Mouse (Mus musculus): ENCODE results near the gene Taar8a. TPM values are rescaled to one million over a fixed set of nuclear protein-coding genes. Genes with fewer than 3 reads are reported as not detected.
"Not testable (repeated sequence)": the region's sequence is repeated elsewhere in the genome, so short reads cannot be mapped to it uniquely, and the experiment has no call there.

Gene Taar8a
- polyA plus RNA-seq, 1 experiment = not detected

DNA sequence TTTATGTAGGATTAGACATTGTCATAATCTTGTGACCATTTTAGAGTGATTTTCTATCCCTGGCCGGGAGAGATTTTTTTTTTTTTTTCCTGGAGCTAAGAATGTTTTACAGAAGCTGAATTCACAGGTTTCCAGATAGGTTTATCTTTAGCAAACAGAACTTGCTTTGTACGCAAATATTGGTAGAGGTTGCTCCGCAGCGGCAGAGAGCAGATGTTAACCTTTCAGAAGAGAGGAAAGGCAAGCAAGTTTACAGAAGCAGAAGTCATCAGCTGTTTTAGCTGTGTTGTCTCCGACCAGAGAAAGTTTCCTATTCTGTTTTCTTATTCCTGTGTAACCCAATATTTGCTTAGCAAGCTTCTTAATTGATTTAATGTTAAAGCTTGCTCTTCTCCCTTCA, 10.3 kb downstream of the Taar8a start:
- H3K36me3 ChIP-seq (ENCODE audit: control insufficient read depth, insufficient read depth) = no peaks in the 10 kb centered on the region
- H3K4me2 ChIP-seq (ENCODE audit: low read depth) = no peak overlapping the region
- H3K79me2 ChIP-seq (ENCODE audit: control insufficient read depth, insufficient read depth) = no peaks in the 10 kb centered on the region
- TF ChIP-seq USF1 (IDR thresholded peaks at IDR 0.05; ENCODE audit: low read depth) (no peak), POLR2A (IDR thresholded peaks at IDR 0.05; ENCODE audit: insufficient read length, low read depth) (no peak), MYOD1 (IDR thresholded peaks at IDR 0.05; ENCODE audit: control insufficient read depth in 1 of 3, insufficient read length in 2 of 3, low read depth in 2 of 3) (no peak), MAX (IDR thresholded peaks at IDR 0.05; ENCODE audit: low read depth) (no peak), REST (IDR thresholded peaks at IDR 0.05; ENCODE audit: insufficient read depth, insufficient read length) (no peak), E2F4 (IDR thresholded peaks at IDR 0.05; ENCODE audit: insufficient read depth) (no peak), CEBPB (IDR thresholded peaks at IDR 0.05; ENCODE audit: insufficient read depth, poor library complexity, severe bottlenecking) (no peak), MYOG (IDR thresholded peaks at IDR 0.05; ENCODE audit: control insufficient read depth in 1 of 3, insufficient read depth in 1 of 3, insufficient read length in 2 of 3, low read depth in 2 of 3) (no peak), SRF (IDR thresholded peaks at IDR 0.05; ENCODE audit: control insufficient read depth, insufficient read length, low read depth) (no peak), POLR2AphosphoS2 (IDR thresholded peaks at IDR 0.05; ENCODE audit: insufficient read length, low read depth) (no peak), TCF3 (IDR thresholded peaks at IDR 0.05; ENCODE audit: insufficient read length, low read depth) (no peak), TCF12 (IDR thresholded peaks at IDR 0.05; ENCODE audit: insufficient read depth, poor library complexity, severe bottlenecking) (no peak)
- peaks cover 5% of the 10 kb centered on the region for H3K27me3 ChIP-seq (ENCODE audit: control insufficient read depth, insufficient read depth, insufficient read length)
- no peak overlapping the region for H3ac ChIP-seq (ENCODE audit: control insufficient read depth, insufficient read length)
- H3K4me3 ChIP-seq = no peak overlapping the region

- H3K4me2 ChIP-seq (ENCODE audit: low read depth) = no peak overlapping the region
- no peaks in the 10 kb centered on the region for H3K36me3 ChIP-seq (ENCODE audit: control insufficient read depth, insufficient read depth)
- no peak overlapping the region for H3K4me3 ChIP-seq
- H3K27me3 ChIP-seq (ENCODE audit: control insufficient read depth, insufficient read depth, insufficient read length) = peaks cover 5% of the 10 kb centered on the region
- no peak overlapping the region for H3ac ChIP-seq (ENCODE audit: control insufficient read depth, insufficient read length)
- no peaks in the 10 kb centered on the region for H3K79me2 ChIP-seq (ENCODE audit: control insufficient read depth, insufficient read depth)
- TF ChIP-seq POLR2A (IDR thresholded peaks at IDR 0.05; ENCODE audit: insufficient read length, low read depth) = no peak
- TF ChIP-seq TCF12 (IDR thresholded peaks at IDR 0.05; ENCODE audit: insufficient read depth, poor library complexity, severe bottlenecking) = no peak
- TF ChIP-seq SRF (IDR thresholded peaks at IDR 0.05; ENCODE audit: control insufficient read depth, insufficient read length, low read depth) = no peak
- no peak for TF ChIP-seq CEBPB (IDR thresholded peaks at IDR 0.05; ENCODE audit: insufficient read depth, poor library complexity, severe bottlenecking)
- TF ChIP-seq E2F4 (IDR thresholded peaks at IDR 0.05; ENCODE audit: insufficient read depth) = no peak
- no peak for TF ChIP-seq POLR2AphosphoS2 (IDR thresholded peaks at IDR 0.05; ENCODE audit: insufficient read length, low read depth)
These were observed 10.9 kb downstream of the Taar8a start for GRCm38 (mm10) chr10:24087168-24087567.

DNA sequence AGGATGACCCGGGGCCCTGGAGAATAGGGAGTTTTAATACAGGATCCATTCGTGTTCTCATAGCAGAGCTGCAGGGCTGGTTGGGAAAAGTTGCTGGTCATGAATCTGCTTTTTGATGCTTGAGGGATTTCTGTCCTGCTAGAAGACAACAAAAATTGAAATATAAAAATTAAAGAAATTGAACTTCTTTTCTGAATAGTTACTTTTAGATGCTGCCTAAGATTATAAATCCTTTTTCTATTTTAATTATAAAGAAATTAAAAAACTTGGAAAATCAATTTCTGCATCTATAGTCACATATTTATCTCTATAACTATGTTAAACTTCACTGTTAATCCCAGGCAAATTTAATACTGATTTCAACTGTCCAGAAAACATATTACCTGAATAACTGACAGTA, 15.9 kb downstream of the Taar8a start, which contains the start of gene Taar8b:
Gene Taar8b (minus strand): TSS at position 101 of the 400 bp plus-strand sequence.
- Histone ChIP-seq H3K4me2 (ENCODE audit: low read depth) (no peak within 1 kb of the TSS), H3K27me3 (ENCODE audit: control insufficient read depth, insufficient read depth, insufficient read length) (no peaks in the 10 kb centered on the region), H3K4me3 (no peak within 1 kb of the TSS), H3K36me3 (ENCODE audit: control insufficient read depth, insufficient read depth) (no peaks in the 10 kb centered on the region), H3K79me2 (ENCODE audit: control insufficient read depth, insufficient read depth) (no peaks in the 10 kb centered on the region), H3ac (ENCODE audit: control insufficient read depth, insufficient read length) (no peak within 1 kb of the TSS)
- no peak for TF ChIP-seq SRF (IDR thresholded peaks at IDR 0.05; ENCODE audit: control insufficient read depth, insufficient read length, low read depth)
- no peak for TF ChIP-seq TCF3 (IDR thresholded peaks at IDR 0.05; ENCODE audit: insufficient read length, low read depth)
- no peak for TF ChIP-seq E2F4 (IDR thresholded peaks at IDR 0.05; ENCODE audit: insufficient read depth)
- TF ChIP-seq MYOD1 (IDR thresholded peaks at IDR 0.05; ENCODE audit: control insufficient read depth in 1 of 3, insufficient read length in 2 of 3, low read depth in 2 of 3) = no peak
- TF ChIP-seq TCF12 (IDR thresholded peaks at IDR 0.05; ENCODE audit: insufficient read depth, poor library complexity, severe bottlenecking) = no peak
- TF ChIP-seq MAX (IDR thresholded peaks at IDR 0.05; ENCODE audit: low read depth) = no peak
- no peak for TF ChIP-seq CEBPB (IDR thresholded peaks at IDR 0.05; ENCODE audit: insufficient read depth, poor library complexity, severe bottlenecking)
- no peak for TF ChIP-seq REST (IDR thresholded peaks at IDR 0.05; ENCODE audit: insufficient read depth, insufficient read length)
- TF ChIP-seq POLR2AphosphoS2 (IDR thresholded peaks at IDR 0.05; ENCODE audit: insufficient read length, low read depth) = no peak
- TF ChIP-seq USF1 (IDR thresholded peaks at IDR 0.05; ENCODE audit: low read depth) = no peak

DNA sequence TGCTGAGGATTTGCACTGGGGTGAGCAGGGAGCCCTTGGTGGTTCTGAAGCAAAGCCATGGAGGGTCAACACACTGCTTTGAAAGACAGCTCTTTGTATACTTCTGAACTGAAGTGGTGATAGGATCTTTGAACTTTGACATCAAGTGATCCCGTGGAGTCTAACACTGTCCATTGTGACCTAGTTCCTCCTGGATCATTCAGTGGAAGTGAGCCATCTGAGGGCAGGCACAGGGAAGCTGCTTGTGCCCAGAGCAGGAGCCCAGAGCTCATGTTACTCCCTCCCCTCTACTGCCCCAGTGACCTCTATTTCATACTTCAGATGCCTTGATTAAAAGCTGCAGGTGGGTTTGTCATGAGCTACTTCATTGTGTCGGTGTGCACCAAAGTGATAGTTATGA, 20.7 kb downstream of the Taar8a start:
- H3K4me2 ChIP-seq (ENCODE audit: low read depth); H3K36me3 ChIP-seq (ENCODE audit: control insufficient read depth, insufficient read depth); H3K4me3 ChIP-seq; H3K79me2 ChIP-seq (ENCODE audit: control insufficient read depth, insufficient read depth); H3ac ChIP-seq (ENCODE audit: control insufficient read depth, insufficient read length); H3K27me3 ChIP-seq (ENCODE audit: control insufficient read depth, insufficient read depth, insufficient read length): not testable (repeated sequence)

DNA sequence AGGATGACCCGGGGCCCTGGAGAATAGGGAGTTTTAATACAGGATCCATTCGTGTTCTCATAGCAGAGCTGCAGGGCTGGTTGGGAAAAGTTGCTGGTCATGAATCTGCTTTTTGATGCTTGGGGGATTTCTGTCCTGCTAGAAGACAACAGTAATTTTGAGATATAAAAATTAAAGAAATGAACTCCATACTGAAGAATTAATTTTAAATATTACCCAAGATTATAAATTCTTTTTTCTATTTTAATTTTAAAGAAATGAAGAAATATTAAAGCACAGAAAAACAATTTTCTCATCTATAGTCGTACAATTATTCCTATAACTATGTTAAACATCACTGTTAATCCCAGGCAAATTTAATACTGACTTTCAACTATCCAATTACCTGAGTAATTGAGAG, 25.5 kb downstream of the Taar8a start, which contains the start of gene Taar8c:
Gene Taar8c (minus strand): TSS at position 101 of the 400 bp plus-strand sequence.
- H3K4me2 ChIP-seq (ENCODE audit: low read depth); H3ac ChIP-seq (ENCODE audit: control insufficient read depth, insufficient read length); H3K79me2 ChIP-seq (ENCODE audit: control insufficient read depth, insufficient read depth); H3K36me3 ChIP-seq (ENCODE audit: control insufficient read depth, insufficient read depth); H3K27me3 ChIP-seq (ENCODE audit: control insufficient read depth, insufficient read depth, insufficient read length); H3K4me3 ChIP-seq: not testable (repeated sequence)

DNA sequence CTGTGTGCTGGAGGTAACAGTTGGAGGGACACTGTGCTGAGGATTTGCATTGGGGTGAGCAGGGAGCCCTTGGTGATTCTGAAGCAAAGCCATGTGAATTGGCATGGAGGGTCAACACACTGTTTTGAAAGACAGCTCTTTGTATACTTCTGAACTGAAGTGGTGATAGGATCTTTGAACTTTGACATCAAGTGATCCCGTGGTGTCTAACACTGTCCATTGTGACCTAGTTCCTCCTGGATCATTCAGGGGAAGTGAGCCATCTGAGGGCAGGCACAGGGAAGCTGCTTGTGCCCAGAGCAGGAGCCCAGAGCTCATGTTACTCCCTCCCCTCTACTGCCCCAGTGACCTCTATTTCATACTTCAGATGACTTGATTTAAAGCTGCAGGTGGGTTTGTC, 27.0 kb downstream of the Taar8a start:
- H3K4me3 ChIP-seq; H3K4me2 ChIP-seq (ENCODE audit: low read depth); H3K79me2 ChIP-seq (ENCODE audit: control insufficient read depth, insufficient read depth); H3K36me3 ChIP-seq (ENCODE audit: control insufficient read depth, insufficient read depth); H3ac ChIP-seq (ENCODE audit: control insufficient read depth, insufficient read length); H3K27me3 ChIP-seq (ENCODE audit: control insufficient read depth, insufficient read depth, insufficient read length): not testable (repeated sequence)

Data from myocyte (in vitro differentiated cells).